Mouse (Mus musculus) liver, embryonic 14.5 days (tissue): ENCODE data around the gene AA986860.

Experiments
- CTCF ChIP-seq: IDR thresholded peaks from 2 replicates; pipeline ENCODE4 v1.5.1; 2016; ENCODE audit warnings: antibody characterized with exemption, low read depth, control low read depth
- EP300 ChIP-seq: IDR thresholded peaks from 2 replicates; pipeline ENCODE4 v1.6.1; 2016; ENCODE audit warnings: antibody characterized with exemption, low read depth

- no peak for TF ChIP-seq CTCF
- TF ChIP-seq EP300 = no peak
These were observed 6.1 kb downstream of the AA986860 start for GRCm38 (mm10) chr1:130737916-130738315.
